Mouse (Mus musculus): ENCODE measurements around the gene Catsperg2.

DNA sequence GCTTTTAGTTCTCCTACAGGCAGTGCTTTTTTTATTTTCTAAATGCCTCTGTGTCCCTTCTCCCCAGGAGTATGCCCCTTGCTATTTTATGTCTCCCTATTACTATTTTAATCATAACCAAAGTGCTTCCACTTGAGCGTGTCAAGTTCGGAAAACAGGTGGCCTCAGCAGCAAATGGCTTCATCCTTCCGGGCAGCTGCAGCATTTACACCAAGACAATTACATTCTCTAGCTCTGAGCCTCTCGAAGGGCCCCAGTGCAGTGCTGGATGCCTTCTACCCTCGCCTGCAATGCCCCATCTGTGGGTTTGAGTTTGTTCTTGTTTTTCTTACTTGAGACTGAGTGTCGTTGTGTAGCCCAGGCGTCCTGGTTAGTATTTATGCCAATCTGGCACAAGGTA, 46.7 kb upstream of the Catsperg2 start:
- TF ChIP-seq POLR2A (IDR thresholded peaks at IDR 0.05; ENCODE audit: extremely low read depth, insufficient read depth, low read length), result no peak
- no peak for TF ChIP-seq CTCF (IDR thresholded peaks at IDR 0.05; ENCODE audit: extremely low read depth, insufficient read depth, low read length)

All from cortical plate, adult 2 months (tissue).